Mouse (Mus musculus) layer of hippocampus, adult 2 months (tissue): Measurements from ENCODE around the gene Slco4c1. TPM values are rescaled to one million over a fixed set of nuclear protein-coding genes. Genes with fewer than 3 reads are reported as not detected.

Experiments
- DNase-seq, 2 experiments: peaks; one replicate each; pipeline ENCODE4 v3.0.0; 2022; ENCODE audit warnings: low spot score in 2 of 2
- H3K27ac ChIP-seq: fragments of 200-600 bp; 2 replicates; pipeline ENCODE4 v1.8.1; 2022
- H3K4me3 ChIP-seq: fragments of 200-600 bp; 2 replicates; pipeline ENCODE4 v1.8.1; 2022; ENCODE audit warnings: mild to moderate bottlenecking
- CTCF ChIP-seq: fragments of 200-600 bp; conservative IDR thresholded peaks from 2 replicates; pipeline ENCODE4 v1.8.1; 2022; ENCODE audit warnings: antibody characterized with exemption, mild to moderate bottlenecking, moderate library complexity
- total RNA-seq, 2 experiments: library from RNA; stranded (reverse); gene quantifications; 2 replicates each; pipeline ENCODE4 v1.2.3; 2021

The Slco4c1 gene
- total RNA-seq, 2 experiments from 2014 or later: 2.4 to 2.5 TPM

DNA sequence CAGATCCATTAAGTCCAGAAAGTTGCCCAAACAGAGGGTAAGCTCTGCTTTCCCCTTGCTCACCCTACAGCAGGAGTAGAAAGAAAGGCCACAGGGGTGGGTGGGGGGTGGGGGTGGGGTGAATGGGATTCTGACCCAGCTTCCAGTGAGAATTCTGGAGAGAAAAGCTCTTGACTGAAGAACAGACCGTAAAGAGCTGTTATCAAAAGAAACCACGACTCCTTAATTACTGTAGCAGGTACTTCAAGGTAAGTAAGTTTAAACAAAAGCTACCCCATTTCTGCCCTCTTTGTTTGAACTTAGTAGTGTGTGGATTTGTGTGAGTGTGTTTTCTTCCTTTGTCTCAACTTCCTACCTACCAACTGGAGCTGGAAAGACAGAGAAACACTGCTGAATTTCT, 23.4 kb downstream of the Slco4c1 start:
- no peak overlapping the region for H3K27ac ChIP-seq
- no peak for DNase-seq
- no peak overlapping the region for H3K4me3 ChIP-seq
- no peak for TF ChIP-seq CTCF

GRCm38 (mm10) chr1:96846727-96847126, 25.2 kb downstream of the Slco4c1 start:
- peak; percentile 87 for TF ChIP-seq CTCF
- peak; percentile 14 to 61 for DNase-seq
- Histone ChIP-seq H3K27ac (no peak overlapping the region), H3K4me3 (no peak overlapping the region)

DNA sequence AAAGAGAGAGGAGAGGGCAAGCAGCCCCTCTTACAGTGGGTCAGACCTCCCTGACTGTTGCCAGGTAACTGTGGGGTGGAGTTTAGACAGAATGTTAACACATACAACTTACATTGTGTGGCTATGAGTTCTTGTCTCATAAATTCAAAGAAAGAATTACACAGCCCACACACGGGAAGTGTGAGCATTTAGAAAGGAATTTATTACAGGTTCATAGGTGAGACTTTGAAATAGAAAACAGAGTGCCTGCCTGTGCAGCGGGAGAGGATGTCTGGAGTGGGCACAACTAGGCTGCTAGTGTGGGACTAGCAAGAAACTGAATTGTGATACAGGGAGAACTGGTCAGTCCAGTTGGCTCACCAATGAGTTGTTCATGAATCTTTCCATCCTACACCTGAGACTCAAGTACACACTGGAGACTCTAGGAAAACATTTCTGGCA, 66.7 kb downstream of the Slco4c1 start:
- no peak overlapping the region for H3K27ac ChIP-seq
- no peak overlapping the region for H3K4me3 ChIP-seq
- no peak for TF ChIP-seq CTCF
- no peak for DNase-seq

- peak; percentile 86 for TF ChIP-seq CTCF
- no peak for DNase-seq
- Histone ChIP-seq H3K4me3 (no peak overlapping the region), H3K27ac (no peak overlapping the region)
Observed at GRCm38 (mm10) chr1:96801595-96801994, 70.4 kb downstream of the Slco4c1 start.

DNA sequence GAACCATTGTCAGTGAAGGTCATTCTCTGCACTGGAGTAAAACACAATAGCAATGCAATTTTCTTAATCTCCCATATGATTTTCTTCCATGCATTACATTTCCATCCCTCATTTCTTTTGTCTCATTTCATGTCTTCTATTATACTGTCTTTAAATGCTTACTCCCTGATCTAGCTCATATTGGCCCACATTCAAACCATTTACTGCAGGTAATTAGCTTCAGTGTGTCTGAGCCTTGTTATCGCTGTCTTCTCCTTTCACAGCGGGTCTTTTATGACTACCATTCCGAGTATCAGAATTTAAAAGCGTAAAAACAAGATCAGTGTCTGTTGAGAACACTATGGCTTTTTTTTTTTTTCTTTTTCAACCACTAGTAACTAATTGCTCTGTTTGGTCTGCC, 77.3 kb downstream of the Slco4c1 start:
- H3K27ac ChIP-seq: no peak overlapping the region
- no peak for TF ChIP-seq CTCF
- no peak for DNase-seq
- no peak overlapping the region for H3K4me3 ChIP-seq

DNA sequence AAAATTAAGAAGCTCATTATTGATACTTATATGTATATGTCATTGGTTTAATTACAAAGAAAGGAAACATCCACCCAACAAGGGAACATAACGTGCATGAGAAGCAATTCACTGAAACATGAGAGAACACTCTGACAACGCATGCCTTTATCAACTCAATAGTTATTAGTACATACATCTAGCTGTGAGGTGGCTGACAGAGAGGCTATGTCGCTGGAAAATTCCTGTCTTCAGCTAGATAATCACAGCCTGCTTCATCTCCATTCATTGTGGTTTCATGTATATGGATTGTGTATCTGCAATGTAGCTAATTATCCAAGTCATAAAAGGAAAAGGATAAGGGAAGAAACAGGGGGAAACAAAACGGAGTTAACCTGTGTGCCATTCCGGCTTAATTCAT, 77.7 kb downstream of the Slco4c1 start:
- H3K4me3 ChIP-seq: no peak overlapping the region
- H3K27ac ChIP-seq: no peak overlapping the region
- DNase-seq: no peak
- TF ChIP-seq CTCF: no peak

DNA sequence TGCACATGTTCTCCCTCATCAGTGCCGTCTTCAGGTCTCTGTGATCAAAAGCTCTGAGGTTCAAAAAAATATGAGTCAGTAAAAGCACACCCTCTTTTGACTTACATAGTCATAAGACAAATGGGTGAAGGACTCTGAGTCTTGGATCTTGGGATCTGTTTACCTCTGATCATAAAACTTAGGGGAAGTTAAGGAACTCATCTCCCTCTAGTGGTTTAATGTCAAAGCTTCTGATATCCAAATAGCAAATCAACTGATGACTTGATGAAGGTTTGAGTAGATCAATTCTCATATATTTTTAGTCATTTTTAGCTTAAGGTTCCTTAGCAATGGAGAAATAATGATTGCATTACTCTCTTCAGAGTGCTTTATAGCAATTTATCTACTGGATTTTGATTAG, 82.7 kb downstream of the Slco4c1 start:
- H3K27ac ChIP-seq: no peak overlapping the region
- TF ChIP-seq CTCF: peak; percentile 59
- H3K4me3 ChIP-seq: no peak overlapping the region
- DNase-seq: no peak

- TF ChIP-seq CTCF: no peak
- no peak for DNase-seq
- Histone ChIP-seq H3K27ac (no peak overlapping the region), H3K4me3 (no peak overlapping the region)
Observed at GRCm38 (mm10) chr1:96774174-96774573, 97.8 kb downstream of the Slco4c1 start.

DNA sequence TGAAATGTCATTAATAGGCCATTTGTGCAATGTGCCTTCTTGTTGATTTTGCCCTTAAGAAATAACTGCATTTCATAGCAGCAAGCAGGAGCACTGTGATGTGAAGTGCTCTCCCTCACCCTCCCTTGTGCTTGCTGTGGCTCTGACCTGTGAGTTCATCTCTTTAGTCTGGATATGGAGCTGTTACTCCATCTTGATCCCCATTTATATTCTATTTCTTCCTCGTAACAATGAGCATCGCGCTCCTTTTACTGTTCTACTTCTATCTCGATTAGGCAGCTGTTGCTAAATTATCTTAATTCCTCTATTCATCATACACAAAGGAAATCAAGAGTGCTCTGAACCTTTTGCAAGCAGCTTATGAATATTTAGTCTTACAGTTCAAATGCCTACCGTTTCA, 98.3 kb downstream of the Slco4c1 start:
- Histone ChIP-seq H3K4me3 (no peak overlapping the region), H3K27ac (no peak overlapping the region)
- DNase-seq: no peak
- TF ChIP-seq CTCF: no peak

DNA sequence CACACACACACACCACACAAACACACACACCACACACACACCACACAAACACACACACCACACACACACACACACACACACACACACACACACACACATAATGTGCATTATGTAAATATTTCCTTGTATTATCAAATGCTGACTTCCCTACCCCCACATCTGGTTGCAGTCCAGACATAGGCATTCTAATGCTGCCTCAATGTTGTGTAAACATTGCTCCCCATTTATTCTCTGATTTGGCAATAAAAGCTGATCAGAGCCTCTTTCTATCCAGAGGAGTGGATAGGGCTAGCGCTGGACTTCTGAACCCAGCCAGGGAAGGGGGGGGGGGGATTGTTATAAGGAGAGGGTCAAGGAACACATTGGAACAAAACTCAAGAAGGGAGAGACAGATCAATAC, 101.7 kb downstream of the Slco4c1 start:
- TF ChIP-seq CTCF: no peak
- no peak overlapping the region for H3K4me3 ChIP-seq
- H3K27ac ChIP-seq: no peak overlapping the region
- DNase-seq: no peak

DNA sequence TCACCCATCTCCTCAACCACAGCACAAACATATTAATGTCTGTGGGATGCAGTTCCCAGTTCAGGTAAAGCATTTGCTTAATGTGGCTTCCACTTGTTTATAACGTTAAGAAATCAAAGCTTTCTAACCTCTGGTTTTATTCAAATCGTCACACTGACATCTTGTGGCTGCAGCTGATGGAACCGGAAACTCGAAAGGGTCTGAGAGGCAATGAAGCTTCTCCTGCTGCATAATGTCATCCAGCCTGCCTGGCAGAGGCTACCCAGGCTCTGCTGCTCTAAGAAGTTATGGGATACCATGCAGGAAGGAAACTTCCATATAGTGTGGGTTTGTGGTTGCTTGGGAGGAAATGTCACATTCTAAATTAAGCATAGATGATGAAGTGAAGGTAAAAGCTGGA, 103.7 kb downstream of the Slco4c1 start:
- H3K27ac ChIP-seq: no peak overlapping the region
- peak; percentile 72 for TF ChIP-seq CTCF
- DNase-seq: peak; percentile 33
- no peak overlapping the region for H3K4me3 ChIP-seq

DNA sequence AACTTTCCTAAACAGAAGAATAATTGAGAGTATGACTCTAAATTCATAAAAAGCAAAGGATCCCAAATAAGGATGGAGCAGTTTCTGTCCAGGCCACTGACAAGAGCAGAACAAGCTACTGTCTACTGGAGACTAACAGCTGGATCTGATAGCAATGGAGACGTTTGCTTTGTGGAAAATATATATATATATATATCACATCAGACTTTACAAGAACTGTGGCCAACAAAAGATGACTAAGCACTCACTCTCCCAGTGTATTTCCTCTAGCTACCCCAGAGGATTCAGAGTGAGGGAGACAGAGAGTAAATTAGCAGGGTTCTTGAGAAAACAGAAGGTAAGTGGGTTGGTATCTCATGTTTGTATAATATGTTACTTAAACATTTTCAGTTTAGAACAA, 105.4 kb downstream of the Slco4c1 start:
- Histone ChIP-seq H3K4me3 (no peak overlapping the region), H3K27ac (no peak overlapping the region)
- DNase-seq: no peak
- no peak for TF ChIP-seq CTCF
